Mouse (Mus musculus): ENCODE data around the gene Rgs6. TPM values are rescaled to one million over a fixed set of nuclear protein-coding genes. Genes with fewer than 3 reads are reported as not detected.

The Rgs6 gene
- polyA plus RNA-seq, 1 experiment = 0.58 TPM

- Histone ChIP-seq H3K4me1 (ENCODE audit: control insufficient read depth, insufficient read depth, low read length) (no peaks in the 10 kb centered on the region), H3K9me3 (replicated peaks; ENCODE audit: control insufficient read depth, insufficient read depth, low read length, poor library complexity, severe bottlenecking) (no peaks in the 10 kb centered on the region; the same call in 1 of the 2 replicates), H3K27ac (ENCODE audit: insufficient read depth, low read length) (no peak overlapping the region), H3K36me3 (ENCODE audit: control insufficient read depth, insufficient read depth, low read length, poor library complexity, severe bottlenecking) (no peaks in the 10 kb centered on the region), H3K9ac (ENCODE audit: low read depth, poor library complexity, severe bottlenecking) (no peak overlapping the region), H3K27me3 (ENCODE audit: control insufficient read depth, insufficient read depth, low read length, poor library complexity, severe bottlenecking) (no peaks in the 10 kb centered on the region), H3K4me3 (ENCODE audit: low read depth, low read length) (no peak overlapping the region)
- no peak for TF ChIP-seq POLR2A (IDR thresholded peaks at IDR 0.05; ENCODE audit: insufficient read depth, low read length)
- no peak for TF ChIP-seq CTCF (IDR thresholded peaks at IDR 0.05; ENCODE audit: low read depth, low read length)
- no peak for TF ChIP-seq EP300 (IDR thresholded peaks at IDR 0.05; ENCODE audit: insufficient read depth, low read depth, low read length)
Measured at GRCm38 (mm10) chr12:82815982-82816381, 227.9 kb downstream of the Rgs6 start.

- H3K9me3 ChIP-seq (replicated peaks; ENCODE audit: control insufficient read depth, insufficient read depth, low read length, poor library complexity, severe bottlenecking) = no peaks in the 10 kb centered on the region; the same call in 1 of the 2 replicates
- no peak overlapping the region for H3K9ac ChIP-seq (ENCODE audit: low read depth, poor library complexity, severe bottlenecking)
- no peaks in the 10 kb centered on the region for H3K36me3 ChIP-seq (ENCODE audit: control insufficient read depth, insufficient read depth, low read length, poor library complexity, severe bottlenecking)
- TF ChIP-seq CTCF (IDR thresholded peaks at IDR 0.05; ENCODE audit: low read depth, low read length) (no peak), POLR2A (IDR thresholded peaks at IDR 0.05; ENCODE audit: insufficient read depth, low read length) (no peak), EP300 (IDR thresholded peaks at IDR 0.05; ENCODE audit: insufficient read depth, low read depth, low read length) (no peak)
- H3K27ac ChIP-seq (ENCODE audit: insufficient read depth, low read length) = no peak overlapping the region
- no peaks in the 10 kb centered on the region for H3K27me3 ChIP-seq (ENCODE audit: control insufficient read depth, insufficient read depth, low read length, poor library complexity, severe bottlenecking)
- no peak overlapping the region for H3K4me3 ChIP-seq (ENCODE audit: low read depth, low read length)
- no peaks in the 10 kb centered on the region for H3K4me1 ChIP-seq (ENCODE audit: control insufficient read depth, insufficient read depth, low read length)
Measured at GRCm38 (mm10) chr12:82819328-82819727, 231.2 kb downstream of the Rgs6 start.

- Histone ChIP-seq H3K4me1 (ENCODE audit: control insufficient read depth, insufficient read depth, low read length) (no peaks in the 10 kb centered on the region), H3K27me3 (ENCODE audit: control insufficient read depth, insufficient read depth, low read length, poor library complexity, severe bottlenecking) (no peaks in the 10 kb centered on the region), H3K27ac (ENCODE audit: insufficient read depth, low read length) (no peak overlapping the region), H3K4me3 (ENCODE audit: low read depth, low read length) (no peak overlapping the region), H3K36me3 (ENCODE audit: control insufficient read depth, insufficient read depth, low read length, poor library complexity, severe bottlenecking) (no peaks in the 10 kb centered on the region), H3K9me3 (replicated peaks; ENCODE audit: control insufficient read depth, insufficient read depth, low read length, poor library complexity, severe bottlenecking) (no peaks in the 10 kb centered on the region; the same call in 1 of the 2 replicates), H3K9ac (ENCODE audit: low read depth, poor library complexity, severe bottlenecking) (no peak overlapping the region)
- TF ChIP-seq POLR2A (IDR thresholded peaks at IDR 0.05; ENCODE audit: insufficient read depth, low read length) = no peak
- TF ChIP-seq CTCF (IDR thresholded peaks at IDR 0.05; ENCODE audit: low read depth, low read length) = no peak
Measured at GRCm38 (mm10) chr12:82819991-82820390, 231.9 kb downstream of the Rgs6 start.

- H3K9ac ChIP-seq (ENCODE audit: low read depth, poor library complexity, severe bottlenecking) = no peak overlapping the region
- H3K27ac ChIP-seq (ENCODE audit: insufficient read depth, low read length) = no peak overlapping the region
- no peaks in the 10 kb centered on the region for H3K27me3 ChIP-seq (ENCODE audit: control insufficient read depth, insufficient read depth, low read length, poor library complexity, severe bottlenecking)
- H3K4me1 ChIP-seq (ENCODE audit: control insufficient read depth, insufficient read depth, low read length) = no peaks in the 10 kb centered on the region
- no peak for TF ChIP-seq POLR2A (IDR thresholded peaks at IDR 0.05; ENCODE audit: insufficient read depth, low read length)
- no peak for TF ChIP-seq CTCF (IDR thresholded peaks at IDR 0.05; ENCODE audit: low read depth, low read length)
- no peak for TF ChIP-seq EP300 (IDR thresholded peaks at IDR 0.05; ENCODE audit: insufficient read depth, low read depth, low read length)
- H3K36me3 ChIP-seq (ENCODE audit: control insufficient read depth, insufficient read depth, low read length, poor library complexity, severe bottlenecking) = no peaks in the 10 kb centered on the region
- H3K9me3 ChIP-seq (replicated peaks; ENCODE audit: control insufficient read depth, insufficient read depth, low read length, poor library complexity, severe bottlenecking) = no peaks in the 10 kb centered on the region
- no peak overlapping the region for H3K4me3 ChIP-seq (ENCODE audit: low read depth, low read length)
Measured at GRCm38 (mm10) chr12:82822821-82823620, 234.9 kb downstream of the Rgs6 start.

GRCm38 (mm10) chr12:82830333-82830732 lies 242.2 kb downstream of the Rgs6 start:
- Histone ChIP-seq H3K27ac (ENCODE audit: insufficient read depth, low read length) (no peak overlapping the region), H3K4me1 (ENCODE audit: control insufficient read depth, insufficient read depth, low read length) (no peaks in the 10 kb centered on the region), H3K36me3 (ENCODE audit: control insufficient read depth, insufficient read depth, low read length, poor library complexity, severe bottlenecking) (no peaks in the 10 kb centered on the region), H3K9me3 (replicated peaks; ENCODE audit: control insufficient read depth, insufficient read depth, low read length, poor library complexity, severe bottlenecking) (no peaks in the 10 kb centered on the region), H3K4me3 (ENCODE audit: low read depth, low read length) (no peak overlapping the region), H3K27me3 (ENCODE audit: control insufficient read depth, insufficient read depth, low read length, poor library complexity, severe bottlenecking) (no peaks in the 10 kb centered on the region), H3K9ac (ENCODE audit: low read depth, poor library complexity, severe bottlenecking) (no peak overlapping the region)
- TF ChIP-seq POLR2A (IDR thresholded peaks at IDR 0.05; ENCODE audit: insufficient read depth, low read length) = no peak
- no peak for TF ChIP-seq EP300 (IDR thresholded peaks at IDR 0.05; ENCODE audit: insufficient read depth, low read depth, low read length)
- TF ChIP-seq CTCF (IDR thresholded peaks at IDR 0.05; ENCODE audit: low read depth, low read length) = no peak

GRCm38 (mm10) chr12:82838544-82838943 lies 250.5 kb downstream of the Rgs6 start:
- Histone ChIP-seq H3K27me3 (ENCODE audit: control insufficient read depth, insufficient read depth, low read length, poor library complexity, severe bottlenecking) (no peaks in the 10 kb centered on the region), H3K9me3 (replicated peaks; ENCODE audit: control insufficient read depth, insufficient read depth, low read length, poor library complexity, severe bottlenecking) (peaks cover 6% of the 10 kb centered on the region), H3K9ac (ENCODE audit: low read depth, poor library complexity, severe bottlenecking) (no peak overlapping the region), H3K4me1 (ENCODE audit: control insufficient read depth, insufficient read depth, low read length) (no peaks in the 10 kb centered on the region), H3K27ac (ENCODE audit: insufficient read depth, low read length) (no peak overlapping the region), H3K36me3 (ENCODE audit: control insufficient read depth, insufficient read depth, low read length, poor library complexity, severe bottlenecking) (no peaks in the 10 kb centered on the region), H3K4me3 (ENCODE audit: low read depth, low read length) (no peak overlapping the region)
- TF ChIP-seq POLR2A (IDR thresholded peaks at IDR 0.05; ENCODE audit: insufficient read depth, low read length) (no peak), EP300 (IDR thresholded peaks at IDR 0.05; ENCODE audit: insufficient read depth, low read depth, low read length) (no peak), CTCF (IDR thresholded peaks at IDR 0.05; ENCODE audit: low read depth, low read length) (no peak)

Measured in ES-Bruce4 (cell line).